Mouse (Mus musculus) ES-Bruce4 (cell line): ENCODE measurements around the gene Krtap5-1.
"Not testable (repeated sequence)": the region's sequence is repeated elsewhere in the genome, so short reads cannot be mapped to it uniquely, and the experiment has no call there.

Experiments used
- CTCF ChIP-seq: IDR thresholded peaks from one replicate; pipeline ENCODE4 v1.8.1; 2011; ENCODE audit warnings: low read depth, low read length
- EP300 ChIP-seq: IDR thresholded peaks from 2 replicates; pipeline ENCODE4 v1.6.1; 2011; ENCODE audit warnings: low read depth, low read length; ENCODE audit not compliant: insufficient read depth
- POLR2A ChIP-seq: IDR thresholded peaks from one replicate; pipeline ENCODE4 v1.8.1; 2011; ENCODE audit warnings: low read length; ENCODE audit not compliant: insufficient read depth

GRCm38 (mm10) chr7:142332741-142333140 lies 35.8 kb upstream of the Krtap5-1 start:
- not testable (repeated sequence) for TF ChIP-seq EP300, POLR2A, CTCF
